Mouse (Mus musculus) embryonic facial prominence, embryonic 14.5 days (tissue): ENCODE results near the gene Rab33b. TPM values are rescaled to one million over a fixed set of nuclear protein-coding genes. Genes with fewer than 3 reads are reported as not detected.
"Not testable (repeated sequence)": the region's sequence is repeated elsewhere in the genome, so short reads cannot be mapped to it uniquely, and the experiment has no call there.

Source experiments
- ATAC-seq: fragments of 200-750 bp; cut with Nextera tagmentation; 2 replicates; pipeline ENCODE4 v1.8.0; 2017; ENCODE audit warnings: low read depth, moderate number of reproducible peaks, moderate TSS enrichment
- DNase-seq: peaks from one replicate; pipeline ENCODE4 v3.0.0-alpha.2; 2015; ENCODE audit warnings: low spot score
- H3K27ac ChIP-seq: fragments of 300-500 bp; sonication (generic); replicated peaks from 2 replicates; pipeline ENCODE4 v1.5.1; 2014; ENCODE audit warnings: low read depth, mild to moderate bottlenecking, low read length, moderate library complexity
- H3K27me3 ChIP-seq: fragments of 300-500 bp; sonication (generic); replicated peaks from 2 replicates; pipeline ENCODE4 v1.6.1; 2014; ENCODE audit warnings: low read length; ENCODE audit not compliant: control insufficient read depth, insufficient read depth
- H3K36me3 ChIP-seq: fragments of 300-500 bp; sonication (generic); 2 replicates; pipeline ENCODE4 v1.6.1; 2014; ENCODE audit warnings: low read length, mixed read lengths; ENCODE audit not compliant: control insufficient read depth, insufficient read depth
- H3K4me1 ChIP-seq: fragments of 300-500 bp; sonication (generic); 2 replicates; pipeline ENCODE4 v1.6.1; 2014; ENCODE audit warnings: antibody characterized with exemption, low read length; ENCODE audit not compliant: control insufficient read depth, insufficient read depth
- H3K4me2 ChIP-seq: fragments of 300-500 bp; sonication (generic); 2 replicates; pipeline ENCODE4 v1.6.1; 2014; ENCODE audit warnings: low read depth, mild to moderate bottlenecking, low read length, moderate library complexity, mixed read lengths
- H3K4me3 ChIP-seq: fragments of 300-500 bp; sonication (generic); 2 replicates; pipeline ENCODE4 v1.5.1; 2014; ENCODE audit warnings: low read depth, mild to moderate bottlenecking, low read length
- H3K9ac ChIP-seq: fragments of 300-500 bp; sonication (generic); 2 replicates; pipeline ENCODE4 v1.6.1; 2014; ENCODE audit warnings: low read depth, mild to moderate bottlenecking, low read length, moderate library complexity, mixed read lengths
- H3K9me3 ChIP-seq: fragments of 300-500 bp; sonication (generic); 2 replicates; pipeline ENCODE4 v1.6.1; 2016; ENCODE audit warnings: low read length; ENCODE audit not compliant: control insufficient read depth
- WGBS: fragments of 180-500 bp; shearing (Covaris S2); extraction: QIAGEN DNeasy Blood & Tissue Kit; methylation state at CpG from one replicate; pipeline ENCODE4 v1.1.7; 2014; 5-methylcytosine and 5-hydroxymethylcytosine counted together
- polyA plus RNA-seq: library from polyadenylated mRNA; unstranded; fragments of >200 nt; fragmentation: Nextera tagmentation; extraction: Ambion mirVana; gene quantifications from 2 replicates; pipeline ENCODE4 v1.2.1, GENCODE M21; 2014

Gene Rab33b
- 25.8 and 29.0 TPM in 2 replicates for polyA plus RNA-seq

DNA sequence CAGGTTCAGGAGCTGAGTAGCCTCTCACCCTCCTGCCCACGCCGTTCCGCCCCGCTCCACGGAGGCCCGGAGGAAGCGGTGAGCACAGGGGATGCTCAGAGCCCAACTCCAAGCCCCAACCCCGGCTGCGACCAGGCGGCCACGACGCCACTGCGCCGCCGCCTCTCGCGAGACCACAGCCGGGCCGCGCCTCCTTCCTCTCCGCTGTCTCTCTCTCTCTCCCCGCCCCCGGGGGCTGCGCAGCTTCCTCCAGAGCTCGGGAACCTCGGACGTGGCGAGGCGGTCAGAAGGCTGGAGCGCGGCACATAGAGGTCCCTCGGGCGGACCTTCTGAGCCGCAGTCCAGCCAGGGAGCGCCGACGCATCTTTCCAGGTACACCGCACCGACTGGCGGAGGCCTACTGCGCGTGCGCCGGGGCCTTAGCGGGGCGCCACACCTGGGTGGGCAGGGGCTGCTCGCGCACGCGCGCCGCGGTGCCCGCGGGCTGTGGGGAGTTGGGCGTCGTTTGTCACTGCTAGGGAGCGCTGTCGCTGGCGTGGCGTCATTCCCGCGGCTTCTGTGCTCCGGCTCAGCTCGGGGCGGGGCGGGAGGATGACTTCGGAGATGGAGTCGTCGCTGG is at the start of gene Rab33b:
Rab33b (plus strand) TSS at position 180 of the 619 bp plus-strand sequence.
- DNase-seq (peak; percentile 98), ATAC-seq (peak; percentile 98)
- peak within 1 kb of the TSS; percentile 97 for H3K27ac ChIP-seq
- H3K9me3 ChIP-seq: no peaks in the 10 kb centered on the region
- H3K36me3 ChIP-seq: 0 out of 2 replicates have a peak, but pooled peaks cover 3% of the 10 kb centered on the region
- peaks cover 16% of the 10 kb centered on the region for H3K4me1 ChIP-seq
- peak within 1 kb of the TSS; percentile 76 for H3K4me2 ChIP-seq
- 0% methylated on average over 35 of the region's 70 CpGs for WGBS
- no peaks in the 10 kb centered on the region for H3K27me3 ChIP-seq
- peak within 1 kb of the TSS; percentile 72 for H3K4me3 ChIP-seq
- peak within 1 kb of the TSS; percentile 91 for H3K9ac ChIP-seq

DNA sequence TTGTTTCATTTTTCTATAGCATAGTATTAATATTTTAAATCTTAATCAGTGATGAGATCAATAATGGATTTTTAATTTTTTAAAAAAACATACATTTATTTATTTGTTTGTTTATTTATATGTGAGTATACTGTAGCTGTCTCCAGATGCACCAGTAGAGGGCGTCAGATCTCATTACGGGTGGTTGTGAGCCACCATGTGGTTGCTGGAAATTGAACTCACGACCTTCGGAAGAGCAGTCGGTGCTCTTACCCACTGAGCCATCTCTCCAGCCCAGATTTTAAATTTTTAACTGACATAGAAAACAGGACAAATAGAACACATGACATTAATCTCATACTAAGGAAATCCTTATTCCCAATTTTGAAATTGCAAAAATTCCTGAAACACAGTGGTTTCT is 49.4 kb upstream of the Rab33b start:
- not testable (repeated sequence) for H3K9me3 ChIP-seq, H3K27ac ChIP-seq, H3K4me2 ChIP-seq, ATAC-seq, H3K9ac ChIP-seq, H3K27me3 ChIP-seq, H3K4me3 ChIP-seq, H3K4me1 ChIP-seq, DNase-seq
- peaks cover 18% of the 10 kb centered on the region for H3K36me3 ChIP-seq
- WGBS: 84% methylated on average over 5 of the region's 5 CpGs

DNA sequence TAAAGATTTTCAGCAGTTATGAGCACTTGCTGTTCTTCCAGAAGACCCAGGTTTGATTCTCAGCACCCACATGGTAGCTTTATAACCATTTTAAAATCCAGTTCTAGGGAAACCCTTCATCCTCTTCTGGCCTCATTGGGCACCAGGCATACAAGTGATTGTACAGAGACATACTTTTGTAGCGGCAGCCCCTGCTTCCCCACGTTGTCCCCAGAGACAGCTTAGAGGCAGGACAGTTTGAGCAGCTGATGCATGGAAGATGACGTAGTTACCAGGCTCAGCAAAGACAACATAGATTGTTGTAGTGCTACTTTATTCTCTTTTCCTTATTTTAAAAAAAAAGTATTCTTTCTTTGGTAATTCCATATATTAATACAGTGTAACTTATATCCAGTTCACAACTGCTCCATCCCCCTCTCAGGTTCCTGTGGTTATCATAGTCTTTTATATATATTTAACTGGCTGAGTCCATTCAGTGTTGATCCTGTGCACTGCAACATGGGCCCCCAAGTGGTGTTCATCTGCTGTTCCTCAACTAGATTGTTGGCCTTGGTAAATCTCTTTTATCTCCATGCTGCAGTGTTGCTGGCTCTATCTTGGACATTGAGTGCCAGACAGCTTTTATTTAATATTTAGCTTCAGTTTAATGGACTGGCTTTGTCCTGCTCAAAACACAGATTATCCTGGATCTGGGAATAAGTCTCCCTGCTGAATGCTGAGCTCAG is 48.7 kb upstream of the Rab33b start:
- DNase-seq (no peak), ATAC-seq (no peak)
- Histone ChIP-seq H3K4me2 (no peak overlapping the region), H3K36me3 (peaks cover 21% of the 10 kb centered on the region), H3K4me1 (no peaks in the 10 kb centered on the region), H3K9ac (no peak overlapping the region), H3K27ac (no peak overlapping the region), H3K9me3 (no peaks in the 10 kb centered on the region), H3K27me3 (no peaks in the 10 kb centered on the region), H3K4me3 (no peak overlapping the region)
- 78% methylated on average over 3 of the region's 3 CpGs for WGBS

DNA sequence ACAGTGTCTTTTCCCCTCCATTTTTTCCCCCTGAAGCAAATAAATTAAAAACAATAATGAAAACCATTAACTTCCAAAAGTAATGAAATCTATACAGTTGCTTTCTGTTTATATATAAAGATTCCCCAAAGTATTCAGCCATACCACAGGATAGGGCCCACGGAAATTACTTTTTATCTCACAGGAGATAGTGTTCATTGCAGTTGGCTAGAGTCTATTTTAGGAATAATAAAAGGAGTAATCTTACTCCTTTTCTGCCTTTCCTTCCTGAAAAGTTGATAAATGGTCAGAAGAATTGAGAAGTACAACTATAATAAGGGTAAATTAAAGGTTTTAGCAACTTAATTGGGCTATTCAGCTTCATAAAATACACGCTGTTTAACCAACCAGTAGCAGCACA is 15.2 kb upstream of the Rab33b start:
- no peaks in the 10 kb centered on the region for H3K9me3 ChIP-seq

DNA sequence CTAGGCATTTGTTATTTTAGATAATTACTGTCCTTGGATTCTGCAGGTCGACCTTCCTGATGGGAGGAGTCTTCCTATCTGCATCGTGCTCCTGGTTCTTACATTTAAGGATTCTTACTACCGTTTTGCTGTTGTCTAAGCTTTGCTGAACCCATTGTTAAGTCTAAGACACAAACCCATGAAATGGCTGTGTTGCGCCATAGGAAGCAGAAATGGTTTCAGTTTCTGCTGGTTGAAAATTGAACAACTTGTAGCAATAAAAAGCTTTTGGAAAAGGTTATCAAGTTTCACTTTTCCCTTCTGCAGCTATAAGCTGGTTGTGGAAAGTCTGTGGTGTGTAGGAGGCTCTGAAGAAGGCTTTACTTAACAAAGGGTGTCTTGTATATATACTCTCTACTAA is 8.0 kb upstream of the Rab33b start:
- 61% methylated on average over 4 of the region's 4 CpGs for WGBS
- Histone ChIP-seq H3K9me3 (no peaks in the 10 kb centered on the region), H3K27me3 (no peaks in the 10 kb centered on the region), H3K27ac (no peak overlapping the region), H3K4me3 (no peak overlapping the region), H3K4me2 (no peak overlapping the region), H3K36me3 (peaks cover 45% of the 10 kb centered on the region), H3K9ac (no peak overlapping the region), H3K4me1 (no peaks in the 10 kb centered on the region)
- DNase-seq (no peak), ATAC-seq (no peak)

More for the DNA sequence above, 15.2 kb upstream of the Rab33b start:
- Histone ChIP-seq H3K4me1 (no peaks in the 10 kb centered on the region), H3K27me3 (no peaks in the 10 kb centered on the region), H3K4me2 (no peak overlapping the region), H3K9ac (no peak overlapping the region), H3K36me3 (peaks cover 89% of the 10 kb centered on the region), H3K27ac (no peak overlapping the region), H3K4me3 (no peak overlapping the region)
- no peak for ATAC-seq
- DNase-seq: no peak
- WGBS: 83% methylated on average over 2 of the region's 2 CpGs

DNA sequence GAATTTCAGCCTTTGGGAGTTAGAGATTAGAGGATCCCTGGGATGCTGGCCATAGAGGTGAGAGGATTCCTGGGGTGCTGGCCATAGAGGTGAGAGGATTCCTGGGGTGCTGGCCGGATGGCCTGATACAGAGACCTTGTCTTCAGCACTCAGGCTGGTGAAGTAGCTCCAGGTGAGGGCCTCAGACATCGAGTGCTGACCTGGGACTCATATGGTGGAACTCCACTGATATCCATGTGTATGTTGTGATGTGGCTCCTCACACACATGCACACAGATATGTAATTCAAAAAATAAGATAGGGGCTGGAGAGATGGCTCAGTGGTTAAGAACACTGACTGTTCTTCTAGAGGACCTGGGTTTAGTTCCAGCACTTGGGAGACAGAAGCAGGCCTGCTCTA is 3.8 kb upstream of the Rab33b start:
- H3K4me2 ChIP-seq: no peak overlapping the region
- H3K4me3 ChIP-seq: no peak overlapping the region
- ATAC-seq (no peak), DNase-seq (no peak)
- H3K27me3 ChIP-seq: no peaks in the 10 kb centered on the region
- H3K27ac ChIP-seq: no peak overlapping the region
- peaks cover 6% of the 10 kb centered on the region; the same call in 1 of the 2 replicates for H3K36me3 ChIP-seq
- no peaks in the 10 kb centered on the region for H3K9me3 ChIP-seq
- 63% methylated on average over 2 of the region's 2 CpGs for WGBS
- H3K4me1 ChIP-seq: peaks cover 5% of the 10 kb centered on the region; the same call in 1 of the 2 replicates
- H3K9ac ChIP-seq: no peak overlapping the region

DNA sequence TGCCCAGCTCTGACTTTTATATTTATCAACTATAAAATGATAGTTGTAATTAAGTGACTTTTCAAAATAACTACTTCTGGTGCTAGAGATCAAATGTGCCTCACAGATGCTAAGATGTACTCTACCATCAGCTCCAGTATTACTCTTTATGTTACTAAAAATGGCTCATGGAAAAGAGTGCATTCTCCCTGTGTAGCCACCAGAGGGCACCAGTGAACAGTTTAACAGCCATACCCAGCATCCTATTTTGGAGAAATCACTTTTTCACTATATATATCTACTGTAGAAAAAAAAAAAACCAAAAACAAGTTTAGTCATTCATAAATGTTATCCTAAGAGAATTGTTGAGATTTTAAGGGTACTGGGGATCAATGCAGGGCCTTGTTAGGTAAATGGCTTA is 2.7 kb upstream of the Rab33b start:
- no peaks in the 10 kb centered on the region for H3K27me3 ChIP-seq
- H3K4me3 ChIP-seq: no peak overlapping the region
- ATAC-seq: no peak
- H3K36me3 ChIP-seq: no peaks in the 10 kb centered on the region
- no peaks in the 10 kb centered on the region for H3K9me3 ChIP-seq
- H3K4me1 ChIP-seq: peaks cover 16% of the 10 kb centered on the region
- peak; percentile 50 for DNase-seq
- no peak overlapping the region for H3K9ac ChIP-seq
- H3K27ac ChIP-seq: no peak overlapping the region
- H3K4me2 ChIP-seq: no peak overlapping the region

DNA sequence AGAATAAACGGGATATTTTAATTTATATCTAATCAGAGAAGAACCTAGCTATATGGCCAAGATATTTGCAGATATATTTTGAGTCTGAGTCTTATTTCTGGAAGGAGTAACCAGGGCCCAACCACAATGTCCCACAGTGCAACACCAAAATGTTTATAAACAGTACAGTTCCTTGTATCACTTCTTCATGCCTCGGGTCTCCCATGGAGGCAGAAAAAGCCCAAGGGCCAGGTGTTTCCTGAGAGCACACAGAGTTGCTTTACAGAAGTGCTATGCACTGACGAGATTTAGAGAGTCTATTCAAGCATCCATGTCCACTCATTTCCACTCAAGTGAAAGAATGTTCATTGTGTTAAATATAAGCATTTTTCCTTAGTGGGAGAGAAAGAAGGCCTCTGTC is 1.8 kb upstream of the Rab33b start:
- H3K4me2 ChIP-seq: no peak overlapping the region
- H3K27ac ChIP-seq: no peak overlapping the region
- H3K9ac ChIP-seq: no peak overlapping the region
- no peak for ATAC-seq
- DNase-seq: no peak
- H3K4me1 ChIP-seq: peaks cover 16% of the 10 kb centered on the region
- H3K36me3 ChIP-seq: 0 out of 2 replicates have a peak, but pooled peaks cover 3% of the 10 kb centered on the region
- 49% methylated on average over 3 of the region's 3 CpGs for WGBS
- no peaks in the 10 kb centered on the region for H3K27me3 ChIP-seq
- H3K9me3 ChIP-seq: no peaks in the 10 kb centered on the region
- no peak overlapping the region for H3K4me3 ChIP-seq
